Mouse (Mus musculus): ENCODE results near the gene Evpl. TPM values are rescaled to one million over a fixed set of nuclear protein-coding genes. Genes with fewer than 3 reads are reported as not detected.

The Evpl gene
- polyA plus RNA-seq, 1 experiment from 2014 or later = 2.0 TPM

DNA sequence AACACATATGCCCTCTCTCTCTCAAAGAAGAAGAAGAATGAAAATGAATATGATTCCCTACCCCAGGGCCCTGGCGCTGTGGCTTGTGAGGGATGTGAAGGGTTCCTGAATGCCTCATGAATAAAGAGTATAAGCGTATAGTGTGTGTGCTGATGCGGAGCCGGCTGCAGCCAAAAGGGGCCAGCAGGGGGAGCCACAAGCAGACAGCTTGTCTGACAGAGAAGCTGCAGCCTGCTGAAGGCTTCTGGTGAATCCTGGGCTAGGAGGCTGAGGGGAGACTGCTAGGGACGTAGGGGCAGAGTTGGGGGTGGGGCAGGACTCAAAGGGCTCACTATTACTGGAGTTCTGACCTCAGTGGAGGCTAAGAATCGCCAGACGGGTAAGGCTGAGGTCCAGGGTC lies 22.7 kb downstream of the Evpl start:
- peak; percentile 25 for DNase-seq (ENCODE audit: low spot score)

DNA sequence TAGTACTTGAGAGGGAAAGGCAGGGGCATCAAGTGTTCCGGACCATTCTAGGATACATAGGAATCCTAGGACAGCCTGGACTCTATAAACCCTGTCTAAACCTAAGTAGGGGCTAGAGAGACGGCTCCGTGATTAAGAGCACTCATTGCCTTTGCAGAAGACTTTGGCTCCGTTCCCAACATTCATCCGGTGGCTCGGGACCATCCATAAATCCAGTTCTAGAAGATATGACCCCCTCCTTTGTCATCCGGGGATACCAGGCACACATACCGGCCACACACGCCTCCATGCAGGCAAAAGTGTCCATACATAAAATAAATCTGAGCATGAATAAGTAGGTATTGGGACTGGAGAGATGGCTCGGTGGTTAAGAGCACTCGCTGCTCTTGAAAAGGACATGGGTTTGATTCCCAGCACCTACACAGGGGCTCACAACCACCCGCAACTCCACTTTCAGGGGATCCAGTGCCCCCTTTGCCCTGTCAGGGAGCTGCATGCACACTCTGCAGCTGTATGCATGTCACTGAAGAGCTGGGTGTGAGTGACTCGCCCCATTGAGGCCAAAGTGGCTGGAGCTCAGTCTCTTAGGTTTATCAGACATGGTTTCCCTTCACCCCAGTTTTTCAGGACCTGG lies 23.9 kb downstream of the Evpl start:
- no peak for DNase-seq (ENCODE audit: low spot score)

DNA sequence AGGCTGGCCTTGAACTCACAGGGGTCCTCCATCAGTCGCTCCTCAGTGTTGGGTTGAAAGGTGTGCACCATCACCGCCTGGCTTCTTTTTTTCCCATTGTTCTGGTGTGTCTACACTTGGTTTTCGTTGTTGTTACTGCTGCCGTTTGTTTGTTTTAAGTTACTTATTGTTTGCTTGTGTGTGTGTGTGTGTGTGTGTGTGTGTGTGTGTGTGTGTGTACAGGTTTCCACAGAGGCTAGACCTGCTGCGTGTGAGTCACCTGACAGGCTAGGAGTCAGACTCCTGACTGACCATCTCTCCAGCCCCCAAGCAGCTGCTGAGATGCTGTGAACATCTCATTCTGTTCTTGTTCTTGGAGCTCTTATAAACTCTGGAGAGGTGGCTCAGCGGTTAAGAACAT lies 25.0 kb downstream of the Evpl start:
- DNase-seq (ENCODE audit: low spot score) = no peak

DNA sequence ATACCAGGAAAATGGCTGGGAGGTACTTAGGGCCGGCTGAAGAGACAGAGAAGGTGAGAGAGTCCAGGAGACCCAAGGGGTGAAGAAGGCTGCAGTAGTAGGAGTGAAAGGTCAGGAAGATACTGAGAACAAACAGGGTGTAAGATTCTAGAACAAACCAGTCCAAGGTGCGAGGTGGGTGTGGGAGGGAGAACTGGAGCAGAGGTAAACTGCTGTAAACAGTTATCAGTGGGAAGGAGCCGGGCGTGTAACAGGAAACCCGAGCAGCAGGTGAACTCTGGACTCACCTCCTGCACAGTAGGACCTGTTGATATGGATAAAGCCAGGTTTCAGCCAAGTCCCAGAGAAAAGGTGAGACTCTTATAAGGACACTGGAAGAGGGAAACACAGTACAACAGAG lies 27.2 kb downstream of the Evpl start:
- DNase-seq (ENCODE audit: low spot score) = no peak

DNA sequence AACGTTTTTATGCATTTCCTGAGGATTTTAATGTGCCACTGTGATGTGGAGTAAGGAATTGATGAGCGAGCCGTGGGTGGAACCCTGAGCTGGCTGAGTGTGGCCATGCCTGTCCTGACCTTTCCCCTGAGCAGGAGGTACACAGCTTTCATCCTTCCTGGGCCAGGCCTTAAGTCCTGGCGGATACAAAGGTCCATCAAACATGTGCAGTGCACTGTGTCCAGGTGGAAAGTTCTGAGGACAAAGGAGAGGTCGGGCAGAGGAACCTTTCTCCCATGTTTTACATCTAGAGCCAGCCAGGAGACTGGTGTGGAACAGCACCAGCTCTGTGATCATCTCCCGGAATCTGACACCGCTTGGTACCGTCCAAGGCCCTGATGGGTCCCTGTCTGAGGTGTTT lies 28.6 kb downstream of the Evpl start:
- DNase-seq (ENCODE audit: low spot score) = no peak

DNA sequence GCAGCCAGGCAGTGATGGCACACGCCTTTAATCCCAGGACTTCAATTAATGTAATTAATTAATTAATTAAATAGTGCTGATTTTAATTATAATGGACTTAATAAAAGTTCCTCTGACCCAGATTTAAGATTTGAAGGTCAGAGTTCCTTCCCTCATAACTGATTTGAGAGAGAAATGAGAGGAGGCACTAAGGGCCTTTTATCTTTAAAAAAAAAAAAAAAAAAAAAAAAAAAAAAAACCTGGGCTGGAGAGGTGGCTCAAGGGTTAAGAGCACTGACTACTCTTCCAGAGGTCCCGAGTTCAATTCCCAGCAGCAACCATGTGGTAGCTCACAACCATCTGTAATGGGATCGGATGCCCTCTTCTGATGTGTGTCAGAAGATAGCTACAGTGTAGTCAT lies 29.2 kb downstream of the Evpl start:
- no peak for DNase-seq (ENCODE audit: low spot score)

DNA sequence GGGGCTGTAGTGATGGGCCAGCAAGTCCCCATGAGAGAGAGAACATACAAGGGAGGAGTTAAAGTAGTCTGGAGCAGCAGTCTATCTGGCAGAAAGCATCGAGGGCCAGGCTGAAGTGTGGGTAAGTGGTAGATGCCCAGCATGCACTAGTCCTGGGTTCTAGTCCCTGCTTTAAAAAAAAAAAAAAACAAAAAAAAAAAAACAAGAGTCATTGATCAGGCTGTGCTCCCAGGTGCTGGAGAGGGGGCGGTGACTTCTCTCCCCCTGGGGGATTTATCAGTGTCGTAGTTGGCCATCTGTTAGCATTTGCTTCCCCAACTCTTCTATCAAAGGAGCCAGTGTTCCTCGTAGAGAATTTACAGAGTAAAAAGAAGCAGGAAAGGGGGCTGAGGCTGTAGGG lies 31.2 kb downstream of the Evpl start:
- no peak for DNase-seq (ENCODE audit: low spot score)

DNA sequence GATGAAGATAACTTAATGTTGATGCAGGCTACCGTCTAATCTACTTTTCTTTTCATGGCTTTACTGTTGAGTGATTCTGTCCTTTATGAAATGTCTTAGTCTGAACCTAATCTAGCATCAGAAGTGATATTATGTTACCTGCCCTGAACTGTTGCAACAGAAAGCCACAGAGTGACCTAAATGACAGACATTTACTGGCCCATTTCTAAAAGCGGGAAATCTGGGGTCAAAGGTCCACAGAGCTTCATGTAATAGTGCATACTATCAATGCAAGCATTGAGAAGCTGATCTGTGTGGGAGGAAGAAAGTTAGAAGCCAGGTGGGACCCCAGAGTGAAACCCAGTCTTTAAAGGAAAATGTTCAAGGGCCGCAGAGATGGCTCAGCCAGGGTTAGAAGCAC lies 34.7 kb downstream of the Evpl start:
- no peak for DNase-seq (ENCODE audit: low spot score)

DNA sequence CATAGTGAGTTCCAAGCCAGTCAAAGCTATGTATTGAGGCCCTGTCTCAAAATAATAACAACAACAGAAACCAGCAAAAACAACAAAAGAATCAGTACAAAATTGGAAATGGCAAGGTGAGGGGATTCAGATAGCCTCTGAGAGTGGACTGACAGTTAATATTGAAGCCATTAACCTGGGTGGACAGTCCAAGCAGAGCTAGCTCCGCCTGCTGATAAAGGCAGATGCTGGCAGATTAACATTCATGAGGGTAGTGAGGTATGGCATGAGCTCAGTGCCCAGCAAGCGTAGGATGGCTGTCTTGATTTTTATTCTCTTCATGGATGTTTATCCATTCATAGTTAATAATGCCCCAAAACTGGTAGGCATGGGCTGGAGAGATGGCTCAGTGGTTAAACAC lies 36.7 kb downstream of the Evpl start:
- DNase-seq (ENCODE audit: low spot score) = no peak

DNA sequence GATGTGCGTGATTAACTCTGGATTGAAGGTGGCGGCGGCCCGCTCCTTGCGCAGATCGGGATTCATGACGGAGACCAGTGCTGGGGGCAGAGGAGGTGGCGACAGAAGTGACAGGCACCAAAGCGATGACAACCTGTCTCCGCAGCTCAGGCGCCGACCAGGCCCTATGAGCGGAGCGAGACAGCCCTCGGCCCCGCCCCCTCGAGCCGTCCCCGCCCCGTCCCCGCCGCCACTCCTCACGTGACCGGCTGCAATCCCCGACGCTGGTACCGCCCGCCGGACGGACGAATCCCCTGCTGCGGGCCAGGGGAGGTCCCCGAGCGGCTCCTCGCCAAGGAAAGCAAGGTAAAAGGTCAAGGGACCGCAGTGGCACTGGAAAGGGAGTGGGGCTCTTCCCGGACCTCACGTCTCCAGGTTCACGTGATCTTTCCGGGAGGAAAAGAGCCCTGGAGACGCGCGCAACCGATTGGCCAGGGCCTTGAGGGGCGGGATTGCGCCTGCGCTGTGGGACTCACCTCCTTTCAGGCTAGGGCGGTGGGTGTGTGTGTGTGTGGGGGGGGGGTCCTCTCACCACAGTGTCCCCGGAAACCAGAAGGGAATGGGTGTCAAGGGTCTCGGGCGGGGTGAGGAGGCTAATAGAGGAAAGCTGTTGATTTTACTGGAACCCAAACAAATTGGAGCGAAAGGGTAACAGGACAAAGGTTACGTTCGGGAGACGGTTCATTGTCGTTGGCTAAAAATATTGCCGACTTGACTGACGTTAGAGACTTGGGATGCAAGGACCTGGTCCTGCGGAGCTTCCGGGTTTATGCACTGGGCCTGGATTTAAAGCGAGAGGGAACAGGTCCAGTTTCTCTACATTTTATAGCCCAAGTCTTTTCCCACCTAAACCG lies 39.0 kb downstream of the Evpl start, which contains the start of the genes Ten1 and Acox1:
Ten1 (plus strand) TSS at position 217 of the 893 bp plus-strand sequence.
Acox1 (minus strand) TSS at position 407 of the 893 bp plus-strand sequence.
- DNase-seq (ENCODE audit: low spot score) = peak; percentile 94

DNA sequence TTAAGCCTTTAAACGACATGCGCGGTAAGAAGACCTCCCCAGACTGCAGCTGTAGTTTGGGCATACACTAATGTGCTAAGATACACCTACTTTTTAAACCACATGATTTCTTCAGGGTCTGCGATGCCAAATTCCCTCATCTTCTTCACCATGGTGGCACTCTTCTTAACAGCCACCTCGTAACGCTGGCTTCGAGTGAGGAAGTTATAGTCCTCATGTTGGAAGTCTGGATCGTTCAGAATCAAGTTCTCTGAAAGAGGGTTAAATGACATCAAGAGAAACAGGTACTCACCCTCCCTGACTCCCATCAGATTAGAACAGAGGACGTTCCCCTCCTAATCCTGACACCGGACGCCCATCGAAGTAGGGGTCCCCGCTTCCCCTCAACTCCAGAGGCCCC lies 39.7 kb downstream of the Evpl start:
- DNase-seq (ENCODE audit: low spot score) = no peak

DNA sequence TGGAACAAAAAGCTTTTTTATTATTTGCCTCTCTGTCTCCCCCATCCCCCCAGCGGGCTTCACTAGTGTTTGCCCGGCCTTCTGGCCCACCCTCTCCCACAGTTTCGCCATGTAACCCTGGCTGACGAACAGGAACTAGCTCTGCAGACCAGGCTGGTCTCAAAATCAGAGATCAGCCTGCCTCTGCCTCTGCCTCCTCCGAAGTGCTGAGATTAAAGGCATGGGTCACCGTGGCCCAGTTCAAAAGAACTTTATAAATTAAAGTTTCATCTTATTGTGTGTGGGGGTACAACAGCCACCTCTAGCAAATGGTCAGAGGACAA lies 40.3 kb downstream of the Evpl start:
- no peak for DNase-seq (ENCODE audit: low spot score)

DNA sequence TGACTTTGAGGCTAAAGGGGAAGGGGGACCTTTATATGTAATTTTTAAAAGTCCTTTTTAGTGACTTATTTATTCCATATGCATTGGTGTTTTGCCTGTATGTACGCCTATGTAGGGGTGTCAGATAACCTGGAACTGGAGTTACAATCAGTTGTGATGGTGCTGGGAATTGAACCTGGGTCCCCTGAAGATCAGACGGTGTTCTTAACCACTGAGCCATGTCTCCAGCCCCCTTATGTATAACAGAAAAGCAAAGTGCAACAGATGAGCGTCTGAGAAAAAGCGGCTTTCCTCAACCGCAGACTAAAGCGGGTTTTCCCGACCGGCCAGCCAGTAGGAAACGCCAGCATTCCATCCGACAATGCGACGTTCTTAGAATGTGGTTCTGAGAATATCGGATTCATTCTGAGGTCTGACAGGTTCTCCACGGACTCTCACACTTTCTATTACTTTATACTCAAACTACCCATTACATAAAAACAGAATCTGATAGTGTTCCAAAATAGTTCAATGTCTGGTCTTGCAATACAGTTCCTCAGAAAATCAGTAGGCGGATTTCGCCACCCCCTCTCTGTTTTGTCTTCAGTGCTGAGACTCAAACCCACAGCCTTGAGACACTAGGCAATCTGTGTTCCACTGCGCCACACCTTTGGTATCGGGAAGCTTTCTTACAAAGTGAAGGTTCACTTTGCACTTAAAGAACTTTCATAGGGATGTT lies 40.9 kb downstream of the Evpl start:
- no peak for DNase-seq (ENCODE audit: low spot score)

DNA sequence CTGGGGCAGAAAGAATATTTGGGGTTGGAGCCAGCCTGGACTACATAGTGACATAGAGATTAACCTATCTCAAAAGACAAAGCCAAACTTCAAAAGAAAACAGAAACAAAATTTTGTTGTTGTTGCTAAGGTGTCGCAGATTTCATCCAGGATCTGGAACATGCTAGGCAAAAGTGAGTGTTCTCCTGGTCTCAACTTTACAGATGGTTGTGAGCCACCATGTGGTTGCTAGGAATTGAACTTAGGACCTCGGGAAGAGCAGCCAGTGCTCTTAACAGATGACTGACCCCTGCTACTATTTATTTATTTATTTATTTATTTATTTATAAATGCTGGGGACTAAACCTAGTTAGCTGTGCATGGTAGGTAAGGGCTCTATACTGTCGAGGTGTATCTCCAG lies 41.5 kb downstream of the Evpl start:
- DNase-seq (ENCODE audit: low spot score) = no peak

DNA sequence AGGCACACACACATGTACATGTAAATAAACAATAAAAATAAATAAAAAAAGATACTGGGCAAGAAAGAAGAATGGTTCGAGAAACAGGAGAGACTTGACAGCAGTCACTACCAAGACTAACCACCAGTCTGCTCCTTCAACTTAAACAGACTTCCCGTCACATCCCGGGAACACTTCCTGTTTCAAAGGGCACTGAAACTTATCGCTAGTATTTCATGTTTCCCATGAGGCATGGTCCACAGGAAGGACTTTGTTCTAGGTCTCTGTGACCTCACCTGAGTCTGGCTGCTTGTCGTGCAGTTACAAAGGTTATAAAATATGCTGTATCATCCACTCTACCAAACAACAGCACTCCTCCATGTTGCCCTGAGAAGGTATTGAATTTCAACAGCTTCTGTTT lies 42.6 kb downstream of the Evpl start:
- peak; percentile 13 for DNase-seq (ENCODE audit: low spot score)

DNA sequence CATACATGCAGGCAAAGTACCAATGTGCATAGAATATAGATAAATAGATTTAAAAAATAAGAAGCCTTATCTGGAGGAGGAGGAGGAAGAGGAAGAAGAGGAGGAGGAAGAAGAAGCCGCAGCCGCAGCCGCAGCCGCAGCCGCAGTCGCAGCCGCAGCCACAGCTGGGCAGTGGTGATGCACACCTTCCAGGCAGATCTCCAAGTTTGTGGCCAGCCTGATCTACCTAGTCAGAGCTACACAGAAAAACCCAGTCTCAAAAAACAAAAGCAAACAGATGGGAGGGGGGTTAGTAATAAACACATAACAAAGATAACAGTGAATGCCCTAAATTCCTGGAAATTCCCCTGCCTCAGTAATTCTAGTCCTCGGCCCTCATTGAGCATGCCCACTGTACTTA lies 43.3 kb downstream of the Evpl start:
- DNase-seq (ENCODE audit: low spot score) = no peak

DNA sequence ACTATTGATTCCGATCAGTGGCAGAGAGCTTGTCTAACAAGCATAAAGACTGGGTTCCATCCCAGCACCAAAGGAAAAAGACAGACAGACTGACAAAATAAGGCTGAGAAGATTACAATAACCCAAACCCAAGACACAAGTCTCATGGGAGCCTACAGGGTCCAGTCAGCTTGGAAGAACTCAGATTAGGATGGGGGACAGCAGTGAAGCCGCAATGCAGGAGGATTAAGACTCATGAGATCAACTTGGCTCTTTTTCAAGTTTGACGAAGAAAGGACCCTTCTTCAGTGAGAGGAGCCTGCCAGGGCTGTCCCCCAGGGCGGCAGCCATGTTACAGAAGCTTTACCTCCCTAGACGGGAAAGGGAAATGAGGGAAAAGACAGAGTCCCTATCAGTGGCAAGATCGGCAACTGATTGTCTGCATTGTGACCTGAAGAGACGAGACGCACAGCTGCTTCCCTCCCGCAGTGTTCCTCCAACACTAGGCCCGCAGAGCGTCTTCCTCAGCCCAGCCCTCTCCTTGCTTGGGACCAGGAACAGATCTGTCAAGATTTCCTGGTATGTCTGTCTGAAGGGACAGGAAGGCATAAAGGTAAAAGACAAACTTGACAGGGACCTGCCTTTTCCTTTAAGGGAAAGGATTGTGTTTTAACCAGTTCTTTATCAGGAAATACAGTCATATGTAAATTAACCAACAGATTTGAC lies 50.5 kb downstream of the Evpl start:
- DNase-seq (ENCODE audit: low spot score) = no peak

DNA sequence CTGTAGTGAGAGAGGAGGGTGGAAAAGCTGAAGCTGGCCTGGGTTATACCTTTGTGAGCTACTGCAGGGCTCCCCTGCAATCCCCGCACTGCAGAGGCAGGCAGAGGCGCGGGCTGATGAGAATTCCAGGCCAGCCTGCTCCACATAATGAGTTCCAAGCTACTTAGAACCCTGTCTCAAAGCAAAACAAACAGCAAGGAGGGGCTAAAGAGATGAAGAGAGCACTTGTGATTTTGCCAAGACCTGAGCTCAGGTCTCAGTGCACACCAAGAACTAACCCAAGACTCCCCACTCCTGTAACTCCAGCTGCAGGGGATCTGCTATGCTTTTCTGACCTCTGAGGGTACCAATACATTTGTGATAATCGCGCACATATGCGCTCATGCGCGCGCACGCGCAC lies 51.5 kb downstream of the Evpl start:
- DNase-seq (ENCODE audit: low spot score) = no peak

DNA sequence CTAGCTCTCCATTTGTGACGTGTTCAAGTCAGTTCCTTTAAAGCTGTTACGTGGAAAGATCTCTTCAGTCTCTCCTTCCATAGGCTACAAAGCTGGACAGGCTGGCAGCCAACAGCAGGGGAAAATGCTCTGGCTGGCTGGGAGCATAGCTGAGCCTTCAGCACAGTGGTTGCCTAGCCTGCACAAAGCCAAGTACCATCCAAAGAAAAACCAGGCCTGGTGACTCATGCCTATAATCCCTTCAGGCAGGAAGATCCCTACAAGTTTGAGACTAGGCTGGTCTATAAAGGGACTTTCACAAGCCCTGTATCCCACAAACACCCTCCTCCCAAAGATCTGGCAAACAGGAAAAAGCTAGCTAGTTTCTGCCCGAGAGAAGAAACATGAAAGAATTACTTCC lies 52.0 kb downstream of the Evpl start:
- no peak for DNase-seq (ENCODE audit: low spot score)

DNA sequence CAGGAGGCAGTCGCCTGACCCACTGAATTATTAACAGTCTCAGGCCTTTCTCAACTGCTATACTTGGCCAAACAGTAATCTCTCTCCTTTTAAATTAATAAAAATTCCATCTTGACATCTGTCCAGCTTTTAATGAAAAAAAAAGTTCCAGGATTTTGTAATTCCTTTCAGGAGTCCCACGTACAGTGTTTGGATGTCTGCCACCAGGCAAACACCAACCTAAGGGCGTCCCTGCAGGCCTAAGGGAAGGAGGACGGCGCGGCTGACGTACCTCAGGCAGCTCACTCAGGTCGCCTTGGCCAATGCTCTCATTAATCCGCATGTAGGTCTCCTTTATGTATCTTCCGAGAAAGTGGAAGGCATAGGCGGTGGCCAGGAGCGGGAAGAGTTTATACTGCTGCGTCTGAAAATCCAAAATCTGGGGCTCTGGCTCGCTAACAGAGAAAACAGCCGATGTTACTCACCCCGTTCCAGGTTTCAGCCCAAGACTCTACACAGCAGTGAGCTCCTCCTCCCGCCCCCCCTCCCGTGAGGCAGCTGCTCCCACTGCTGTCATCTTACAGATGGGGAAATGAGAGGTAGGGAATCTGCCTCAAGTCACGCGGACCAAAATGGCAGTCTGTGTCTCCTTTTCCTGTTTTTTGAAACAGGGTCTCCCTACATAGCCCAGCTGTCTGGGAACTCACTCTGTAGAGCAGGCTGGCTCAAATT lies 59.3 kb downstream of the Evpl start:
- no peak for DNase-seq (ENCODE audit: low spot score)

DNA sequence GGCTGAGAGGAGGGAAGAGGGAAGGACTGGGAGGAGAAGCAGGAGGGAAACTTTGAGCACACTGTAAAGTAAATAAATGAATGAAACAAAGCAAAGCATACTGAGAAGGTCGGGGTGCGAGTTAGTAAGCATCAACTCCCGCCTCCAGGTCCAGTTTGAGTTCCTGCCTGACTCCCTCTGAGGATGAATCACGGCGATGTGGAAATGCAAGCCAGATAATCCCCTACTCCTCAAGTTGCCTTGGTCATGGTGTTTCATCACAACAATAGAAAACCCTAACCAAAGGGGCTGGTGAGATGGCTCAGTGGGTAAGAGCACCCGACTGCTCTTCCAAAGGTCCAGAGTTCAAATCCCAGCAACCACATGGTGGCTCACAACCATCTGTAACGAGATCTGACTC lies 61.9 kb downstream of the Evpl start:
- no peak for DNase-seq (ENCODE audit: low spot score)
